Comparison of ENCODE assay signal across 35 mouse cellular contexts in genomic region chr10:80996501-80996900, GRCm38 (mm10). TPM values are rescaled to one million over a fixed set of nuclear protein-coding genes. Genes with fewer than 3 reads are reported as not detected.
"Had no signal": no experiment of that assay in that cellular context is flagged by ENCODE, and none has a peak within 500 bp of the region (broad histone marks: within the 10 kb centered on the region; RNA-seq: fewer than 3 reads in every experiment).

No protein-coding gene starts in this region.

- ATAC-seq: liver, embryonic 12.5 days; liver, postnatal 0 days; lung, postnatal 0 days; midbrain, embryonic 13.5 days; midbrain, embryonic 15.5 days; midbrain, embryonic 16.5 days had no signal

- H3K36me3 ChIP-seq: limb, embryonic 10.5 days; limb, embryonic 12.5 days; limb, embryonic 13.5 days; limb, embryonic 15.5 days; liver, embryonic 12.5 days; liver, embryonic 13.5 days; liver, embryonic 15.5 days; lung, embryonic 15.5 days; midbrain, embryonic 10.5 days; midbrain, embryonic 12.5 days; midbrain, embryonic 13.5 days; midbrain, embryonic 15.5 days; neural tube, embryonic 12.5 days; neural tube, embryonic 13.5 days had no signal

- H3K4me3 ChIP-seq: limb, embryonic 10.5 days; limb, embryonic 12.5 days; limb, embryonic 13.5 days; limb, embryonic 15.5 days; liver, embryonic 12.5 days; liver, embryonic 13.5 days; liver, embryonic 15.5 days; lung, embryonic 15.5 days; megakaryocyte, embryonic 14.5 days; midbrain, embryonic 10.5 days; midbrain, embryonic 12.5 days; midbrain, embryonic 13.5 days; midbrain, embryonic 15.5 days; myocyte; neural tube, embryonic 12.5 days; neural tube, embryonic 13.5 days had no signal

- H3K27ac ChIP-seq: limb, embryonic 10.5 days; limb, embryonic 12.5 days; limb, embryonic 13.5 days; limb, embryonic 15.5 days; liver, embryonic 12.5 days; liver, embryonic 13.5 days; liver, embryonic 14.5 days; liver, embryonic 15.5 days; lung, embryonic 15.5 days; macrophage; midbrain, embryonic 10.5 days; midbrain, embryonic 12.5 days; midbrain, embryonic 13.5 days; midbrain, embryonic 15.5 days; neural tube, embryonic 12.5 days; neural tube, embryonic 13.5 days had no signal

- H3K9ac ChIP-seq: limb, embryonic 12.5 days; limb, embryonic 13.5 days; limb, embryonic 15.5 days; liver, embryonic 12.5 days; liver, embryonic 13.5 days; liver, embryonic 14.5 days; liver, embryonic 15.5 days; liver, postnatal 0 days; lung, embryonic 14.5 days; lung, embryonic 15.5 days; midbrain, embryonic 12.5 days; midbrain, embryonic 13.5 days; midbrain, embryonic 15.5 days; neural tube, embryonic 12.5 days; neural tube, embryonic 13.5 days had no signal

- H3K4me2 ChIP-seq: limb, embryonic 12.5 days; limb, embryonic 13.5 days; limb, embryonic 15.5 days; liver, embryonic 11.5 days; liver, embryonic 12.5 days; liver, embryonic 13.5 days; liver, embryonic 15.5 days; lung, embryonic 14.5 days; lung, embryonic 15.5 days; midbrain, embryonic 11.5 days; midbrain, embryonic 12.5 days; midbrain, embryonic 13.5 days; midbrain, embryonic 15.5 days; neural tube, embryonic 12.5 days; neural tube, embryonic 13.5 days had no signal

- H3K27me3 ChIP-seq: midbrain, embryonic 15.5 days had no signal

- H3K9me3 ChIP-seq: limb, embryonic 10.5 days; limb, embryonic 12.5 days; limb, embryonic 13.5 days; limb, embryonic 15.5 days; liver, embryonic 12.5 days; liver, embryonic 13.5 days; liver, embryonic 15.5 days; lung, embryonic 15.5 days; midbrain, embryonic 10.5 days; midbrain, embryonic 12.5 days; midbrain, embryonic 13.5 days; midbrain, embryonic 15.5 days; neural tube, embryonic 12.5 days; neural tube, embryonic 13.5 days had no signal

- DNase-seq: left cerebral cortex, postnatal 4 days; liver; liver, embryonic 13.5 days; liver, postnatal 0 days; lung, adult 18-20 months; lung, adult 2 months; lung, embryonic 14.5 days; lung, postnatal 10 days; lung, postnatal 14 days; lung, postnatal 36 days; lung, postnatal 4 days; midbrain, embryonic 14.5 days had no signal

RNA-seq across cellular contexts. Expression of gene Diras1, which starts 29.0 kb away (rescaled TPM):
- polyA plus RNA-seq: liver, adult 2 months; liver, embryonic 11.5 days; liver, embryonic 12.5 days; liver, embryonic 14.5 days; liver, embryonic 16.5 days; liver, postnatal 0 days; lung, adult 2 months; lung, postnatal 0 days; macrophage had no signal
